Mouse (Mus musculus) spleen, adult 2 months (tissue): ENCODE measurements around the gene Dnal1. TPM values are rescaled to one million over a fixed set of nuclear protein-coding genes. Genes with fewer than 3 reads are reported as not detected.

Source experiments
- DNase-seq, 2 experiments: peaks; one replicate each; pipeline versions ENCODE4 v3.0.0 to v3.0.0-alpha.2; 2012 to 2021; ENCODE audit warnings: low spot score in 2 of 2, low read depth in 1 of 2
- H3K27ac ChIP-seq: fragments of 200-500 bp; 2 replicates; pipeline ENCODE4 v1.5.1; 2012; ENCODE audit warnings: low read length, inconsistent platforms; ENCODE audit not compliant: insufficient read depth
- H3K27me3 ChIP-seq: fragments of 200-500 bp; 2 replicates; pipeline ENCODE4 v1.6.1; 2012; ENCODE audit warnings: mild to moderate bottlenecking, moderate library complexity, low read length, inconsistent platforms; ENCODE audit not compliant: control insufficient read depth, insufficient read depth
- H3K36me3 ChIP-seq: fragments of 200-500 bp; 2 replicates; pipeline ENCODE4 v1.6.1; 2012; ENCODE audit warnings: mild to moderate bottlenecking, low read length, inconsistent platforms; ENCODE audit not compliant: control insufficient read depth, insufficient read depth
- H3K4me1 ChIP-seq: fragments of 200-500 bp; 2 replicates; pipeline ENCODE4 v1.6.1; 2011; ENCODE audit warnings: inconsistent platforms; ENCODE audit not compliant: control insufficient read depth, insufficient read depth, insufficient read length
- H3K4me3 ChIP-seq: fragments of 200-500 bp; 2 replicates; pipeline ENCODE4 v1.5.1; 2011; ENCODE audit warnings: mild to moderate bottlenecking, inconsistent platforms; ENCODE audit not compliant: insufficient read depth, insufficient read length; ENCODE audit errors: extremely low read depth
- CTCF ChIP-seq: fragments of 200-500 bp; IDR thresholded peaks from 2 replicates; pipeline ENCODE4 v1.5.1; 2011; ENCODE audit warnings: mild to moderate bottlenecking, inconsistent platforms; ENCODE audit not compliant: insufficient read depth, insufficient read length, insufficient replicate concordance; ENCODE audit errors: extremely low read depth
- POLR2A ChIP-seq: fragments of 200-500 bp; IDR thresholded peaks from 2 replicates; pipeline ENCODE4 v1.6.1; 2011; ENCODE audit warnings: low read depth, low read length, inconsistent platforms
- WGBS: fragments of 180-500 bp; shearing (Covaris S2); methylation state at CpG from one replicate; pipeline ENCODE4 v1.1.7; 2018; 5-methylcytosine and 5-hydroxymethylcytosine counted together
- polyA plus RNA-seq: library from polyadenylated mRNA; depleted of rRNA; stranded (reverse); fragments of >200 nt; gene quantifications from 2 replicates; pipeline ENCODE4 v1.2.3, GENCODE M21; 2012

Gene Dnal1
- polyA plus RNA-seq, 1 experiment: 0.88 TPM

DNA sequence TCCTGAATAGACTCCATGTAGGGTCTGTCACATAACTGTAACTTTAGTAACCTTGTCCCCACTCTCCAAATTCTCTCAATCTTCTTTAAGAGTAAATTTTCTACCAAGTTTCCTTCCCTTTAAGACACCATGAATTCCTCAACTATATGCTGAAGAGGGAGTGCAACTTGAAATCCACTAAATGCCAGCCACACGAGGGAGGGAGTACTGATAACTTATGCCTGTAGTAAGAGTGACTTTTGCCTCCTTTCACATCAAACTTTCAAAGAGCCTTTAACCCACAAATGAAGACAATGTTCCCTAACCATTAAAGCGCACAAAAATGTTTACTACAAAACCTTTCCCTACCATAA, 12.7 kb upstream of the Dnal1 start:
- peak overlapping the region; percentile 54 for H3K4me3 ChIP-seq
- DNase-seq: no peak
- H3K4me1 ChIP-seq: peaks cover 3% of the 10 kb centered on the region; the same call in 1 of the 2 replicates
- H3K27ac ChIP-seq: no peak overlapping the region
- H3K36me3 ChIP-seq: no peaks in the 10 kb centered on the region
- 61% methylated on average over 2 of the region's 2 CpGs for WGBS
- no peak for TF ChIP-seq POLR2A
- no peak for TF ChIP-seq CTCF
- H3K27me3 ChIP-seq: no peaks in the 10 kb centered on the region

DNA sequence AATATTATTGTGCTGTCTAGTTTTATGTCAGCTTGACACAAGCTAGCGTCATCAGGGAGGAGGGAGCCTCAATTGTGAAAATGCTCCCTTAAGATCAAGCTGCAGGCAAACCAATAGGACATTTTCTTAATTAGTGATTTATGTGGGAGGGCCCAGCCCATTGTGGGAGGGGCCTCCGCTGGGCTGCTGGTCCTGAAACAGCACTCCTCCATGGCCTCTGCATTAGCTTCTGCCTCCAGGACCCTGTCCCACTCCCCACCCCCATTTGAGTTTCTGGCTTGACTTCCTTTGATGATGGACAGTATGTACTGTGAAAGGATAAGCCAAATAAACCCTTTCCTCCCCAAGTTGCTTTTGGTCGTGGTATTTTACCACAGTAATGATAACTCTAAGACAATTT, 7.2 kb upstream of the Dnal1 start:
- 94% methylated on average over 3 of the region's 3 CpGs for WGBS
- Histone ChIP-seq H3K27me3 (no peaks in the 10 kb centered on the region), H3K36me3 (no peaks in the 10 kb centered on the region), H3K4me3 (no peak overlapping the region), H3K27ac (no peak overlapping the region), H3K4me1 (no peaks in the 10 kb centered on the region)
- DNase-seq: no peak
- TF ChIP-seq POLR2A (no peak), CTCF (no peak)

DNA sequence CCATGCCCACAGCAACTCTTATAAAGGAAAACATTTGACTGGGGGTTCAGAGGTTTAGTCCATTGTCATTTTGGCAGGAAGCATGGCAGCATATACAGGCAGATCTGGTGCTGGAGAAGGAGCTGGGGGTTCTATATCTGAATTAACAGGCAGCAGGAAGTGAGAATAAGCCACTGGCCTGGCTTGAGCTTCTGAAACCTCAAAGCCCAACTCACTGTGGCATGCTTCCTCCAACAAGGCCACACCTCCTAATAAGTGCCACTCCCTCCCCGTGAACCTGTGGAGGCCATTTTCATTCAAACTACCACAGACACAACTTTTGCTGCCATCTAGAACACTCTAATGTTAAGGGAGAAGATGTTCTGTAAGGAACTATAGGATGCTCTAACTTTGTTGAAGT, 6.5 kb upstream of the Dnal1 start:
- no peak for DNase-seq
- H3K36me3 ChIP-seq: no peaks in the 10 kb centered on the region
- no peak overlapping the region for H3K4me3 ChIP-seq
- H3K27me3 ChIP-seq: no peaks in the 10 kb centered on the region
- H3K27ac ChIP-seq: no peak overlapping the region
- 21% methylated on average over 1 of the region's 1 CpGs for WGBS
- TF ChIP-seq POLR2A (no peak), CTCF (no peak)
- H3K4me1 ChIP-seq: no peaks in the 10 kb centered on the region

DNA sequence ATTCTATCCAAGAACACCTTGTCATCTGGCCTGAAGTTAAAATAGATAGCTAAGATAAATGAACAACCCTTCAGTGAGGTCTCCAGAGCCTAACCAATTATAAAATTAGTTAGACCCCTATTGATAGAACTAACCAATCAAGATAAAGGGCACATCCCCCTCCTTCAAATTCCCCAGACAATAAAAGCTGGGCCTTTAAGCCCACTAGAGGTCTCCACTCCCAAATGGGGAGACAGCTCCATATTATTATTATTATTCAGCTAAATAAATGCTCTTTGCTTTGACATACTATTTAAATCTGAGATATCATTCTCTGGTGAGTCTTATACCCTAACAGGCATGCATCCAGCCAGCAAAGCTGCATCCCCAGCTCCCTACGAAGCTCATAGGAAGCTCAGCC, 4.2 kb upstream of the Dnal1 start:
- Histone ChIP-seq H3K4me1 (peaks cover 3% of the 10 kb centered on the region; the same call in 1 of the 2 replicates), H3K27me3 (no peaks in the 10 kb centered on the region), H3K4me3 (no peak overlapping the region), H3K36me3 (no peaks in the 10 kb centered on the region), H3K27ac (no peak overlapping the region)
- DNase-seq: no peak
- TF ChIP-seq CTCF (no peak), POLR2A (no peak)
- WGBS: 88% methylated on average over 1 of the region's 1 CpGs

DNA sequence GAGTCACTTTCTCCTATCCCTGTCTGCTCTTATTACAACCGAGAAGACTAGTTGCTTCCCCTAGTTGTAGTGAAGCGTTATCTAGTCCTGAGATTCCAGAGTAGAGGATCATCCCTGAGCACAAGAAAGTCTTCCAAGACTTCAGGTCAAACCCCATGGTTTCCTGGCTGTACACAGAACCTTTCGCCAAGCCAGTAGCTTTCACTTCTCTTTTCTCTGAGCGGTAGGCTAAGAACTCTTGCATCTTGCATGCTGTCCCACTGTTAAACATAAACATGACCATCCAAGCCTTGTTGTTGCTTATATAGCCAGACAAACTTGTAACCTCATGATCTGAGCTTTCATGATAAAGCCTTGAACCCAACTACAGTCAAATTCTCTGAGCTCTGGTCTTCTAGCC, 3.4 kb upstream of the Dnal1 start:
- DNase-seq: no peak
- Histone ChIP-seq H3K4me3 (no peak overlapping the region), H3K36me3 (no peaks in the 10 kb centered on the region), H3K4me1 (peaks cover 3% of the 10 kb centered on the region; the same call in 1 of the 2 replicates), H3K27ac (no peak overlapping the region), H3K27me3 (no peaks in the 10 kb centered on the region)
- 66% methylated on average over 4 of the region's 4 CpGs for WGBS
- TF ChIP-seq POLR2A (no peak), CTCF (no peak)

DNA sequence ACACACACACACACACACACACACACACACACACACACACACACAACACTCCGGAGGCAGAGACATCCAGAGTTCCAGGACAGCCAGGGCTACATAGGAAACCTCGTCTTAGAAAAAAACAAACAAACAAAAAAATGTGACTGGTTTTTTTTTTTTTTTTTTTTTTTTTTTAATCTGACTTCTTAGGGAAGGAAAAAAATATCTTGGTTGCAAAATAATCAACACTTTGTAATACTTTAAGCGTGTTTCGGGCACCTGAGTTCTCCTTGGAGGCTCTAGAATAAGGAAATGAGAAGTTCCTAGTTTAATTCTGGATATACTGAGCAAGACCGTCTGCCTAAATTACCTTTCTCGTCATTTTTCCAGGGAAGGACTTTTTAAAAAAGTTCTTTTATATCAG, 490 bp upstream of the Dnal1 start:
- H3K27me3 ChIP-seq: no peaks in the 10 kb centered on the region
- 33% methylated on average over 6 of the region's 6 CpGs for WGBS
- no peak overlapping the region for H3K27ac ChIP-seq
- DNase-seq: no peak
- H3K4me1 ChIP-seq: peaks cover 3% of the 10 kb centered on the region; the same call in 1 of the 2 replicates
- TF ChIP-seq POLR2A: no peak
- H3K4me3 ChIP-seq: no peak overlapping the region; the same call in 1 of the 2 replicates
- no peaks in the 10 kb centered on the region for H3K36me3 ChIP-seq

DNA sequence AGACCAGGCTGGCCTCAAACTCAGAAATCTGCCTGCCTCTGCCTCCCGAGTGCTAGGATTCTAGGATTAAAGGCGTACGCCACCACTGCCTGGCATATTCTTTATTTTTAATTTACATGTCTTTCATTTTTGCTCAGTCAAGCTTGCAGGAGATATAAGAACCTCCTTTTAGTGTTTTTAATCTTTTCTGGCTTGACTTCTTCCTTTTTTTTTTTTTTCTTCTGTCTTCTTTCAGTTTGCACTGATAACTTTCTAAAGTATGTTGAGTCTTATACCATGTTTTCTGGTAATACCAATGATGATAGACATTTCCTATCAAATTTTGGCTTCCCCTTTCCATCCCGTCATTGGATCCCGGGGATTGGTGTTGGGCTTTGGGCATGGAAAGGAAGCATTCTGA, 5.4 kb downstream of the Dnal1 start:
- Histone ChIP-seq H3K27ac (no peak overlapping the region), H3K36me3 (no peaks in the 10 kb centered on the region), H3K4me3 (no peak overlapping the region), H3K4me1 (peaks cover under 1% of the 10 kb centered on the region; the same call in 1 of the 2 replicates), H3K27me3 (no peaks in the 10 kb centered on the region)
- WGBS: 86% methylated on average over 5 of the region's 5 CpGs
- TF ChIP-seq POLR2A (no peak), CTCF (no peak)
- DNase-seq: no peak

DNA sequence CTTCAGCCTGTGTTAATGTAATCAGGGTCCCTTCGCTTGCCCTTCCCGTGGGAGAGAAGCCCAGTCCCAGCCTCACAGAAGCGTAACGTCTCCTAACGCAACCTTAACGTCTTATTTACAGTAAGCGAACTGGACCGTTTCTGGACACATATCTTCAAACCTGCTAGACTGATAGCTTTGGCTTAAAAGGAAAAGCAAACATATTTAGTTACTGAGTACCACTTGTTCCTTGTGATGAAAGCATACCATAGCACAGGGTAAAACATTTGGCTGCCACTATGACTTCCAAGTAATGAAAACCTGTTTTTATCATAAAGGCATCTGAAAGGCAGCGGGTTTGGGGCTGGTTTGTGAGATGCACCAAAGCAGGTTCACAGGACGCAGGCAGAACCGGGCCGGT, 11.7 kb downstream of the Dnal1 start:
- Histone ChIP-seq H3K4me3 (no peak overlapping the region), H3K27me3 (no peaks in the 10 kb centered on the region), H3K27ac (no peak overlapping the region), H3K4me1 (no peaks in the 10 kb centered on the region; the same call in 1 of the 2 replicates), H3K36me3 (no peaks in the 10 kb centered on the region)
- 92% methylated on average over 12 of the region's 12 CpGs for whole genome bisulfite sequencing
- TF ChIP-seq POLR2A (no peak), CTCF (no peak)
- DNase-seq: no peak
